Mouse (Mus musculus): Measurements from ENCODE around the gene Ezh1.

The Ezh1 gene

DNA sequence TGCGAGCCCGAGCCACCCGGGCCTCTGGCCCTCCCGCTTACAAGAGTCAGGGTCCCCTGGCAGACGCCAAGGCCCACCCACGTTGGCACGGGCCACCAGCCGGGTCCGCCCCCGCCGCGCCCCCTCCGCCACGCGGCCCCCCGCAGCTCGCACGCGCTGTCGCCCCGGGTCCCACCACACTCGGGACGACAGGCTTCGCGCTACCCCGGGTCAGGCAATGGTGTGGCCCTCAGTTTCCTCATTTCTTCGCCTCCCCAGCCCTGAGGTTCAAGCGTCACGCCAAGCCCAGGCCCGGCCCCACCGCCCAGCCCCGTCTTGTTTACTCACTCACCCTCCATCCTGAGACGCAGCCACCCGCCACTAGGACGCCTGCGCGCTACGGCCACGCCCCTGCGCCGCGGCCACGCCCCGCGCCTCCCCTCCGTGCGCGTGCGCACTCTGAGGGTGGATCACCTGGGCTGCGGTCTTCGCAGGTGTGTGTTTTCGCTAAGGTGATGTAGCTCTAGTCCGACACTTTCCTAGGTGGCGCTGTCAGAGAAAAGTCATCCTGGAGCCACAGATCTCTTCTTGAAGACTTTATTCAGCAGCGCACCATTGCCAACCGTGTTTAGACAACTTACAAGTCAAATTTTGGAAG lies at the start of gene Ezh1:
Gene Ezh1, minus strand, starts transcription at position 399 of the 637 bp plus-strand sequence.
- peak; percentile 56 for DNase-seq (ENCODE audit: low read depth)

- no peak for DNase-seq (ENCODE audit: low read depth)
These were observed 49.0 kb upstream of the Ezh1 start for GRCm38 (mm10) chr11:101275309-101275708.

GRCm38 (mm10) chr11:101272446-101272845 lies 46.2 kb upstream of the Ezh1 start:
- DNase-seq (ENCODE audit: low read depth) = no peak

GRCm38 (mm10) chr11:101269577-101270116 lies 43.4 kb upstream of the Ezh1 start:
- no peak for DNase-seq (ENCODE audit: low read depth)

DNA sequence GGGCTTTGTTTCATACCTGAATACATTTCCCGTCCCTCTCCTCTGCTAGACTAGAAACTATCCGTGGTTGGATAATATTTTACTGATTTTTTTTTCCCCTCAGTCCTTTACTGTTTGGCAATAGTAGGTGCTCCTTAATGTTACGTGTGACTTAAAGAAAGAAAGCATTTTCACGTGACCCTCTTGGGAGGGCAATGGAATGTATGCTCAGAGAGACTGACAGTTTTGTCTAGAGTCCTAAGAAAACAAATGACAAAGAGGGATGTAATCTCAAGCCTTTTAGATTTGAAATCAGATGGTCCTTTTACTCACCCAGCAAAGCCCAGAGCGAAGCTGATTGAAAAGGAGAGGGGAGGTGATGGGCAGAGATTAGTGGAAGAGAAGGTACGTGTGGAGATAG lies 39.6 kb upstream of the Ezh1 start:
- DNase-seq (ENCODE audit: low read depth) = no peak

GRCm38 (mm10) chr11:101264954-101265471 lies 38.8 kb upstream of the Ezh1 start:
- no peak for DNase-seq (ENCODE audit: low read depth)

DNA sequence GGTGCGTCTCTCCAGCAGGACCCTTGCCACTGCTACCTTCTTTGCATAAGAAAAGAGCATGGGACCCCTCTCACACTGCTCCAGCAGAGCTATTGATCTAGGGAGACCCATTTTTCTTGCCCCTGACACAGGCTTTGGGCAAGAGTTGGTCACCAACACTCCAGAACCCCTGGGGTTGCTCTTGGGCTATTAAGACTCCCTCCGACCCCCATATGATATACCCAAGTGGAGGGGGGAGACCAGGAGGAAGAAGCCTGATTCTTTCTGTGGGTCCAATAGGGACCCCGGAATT lies 37.7 kb upstream of the Ezh1 start:
- no peak for DNase-seq (ENCODE audit: low read depth)

DNA sequence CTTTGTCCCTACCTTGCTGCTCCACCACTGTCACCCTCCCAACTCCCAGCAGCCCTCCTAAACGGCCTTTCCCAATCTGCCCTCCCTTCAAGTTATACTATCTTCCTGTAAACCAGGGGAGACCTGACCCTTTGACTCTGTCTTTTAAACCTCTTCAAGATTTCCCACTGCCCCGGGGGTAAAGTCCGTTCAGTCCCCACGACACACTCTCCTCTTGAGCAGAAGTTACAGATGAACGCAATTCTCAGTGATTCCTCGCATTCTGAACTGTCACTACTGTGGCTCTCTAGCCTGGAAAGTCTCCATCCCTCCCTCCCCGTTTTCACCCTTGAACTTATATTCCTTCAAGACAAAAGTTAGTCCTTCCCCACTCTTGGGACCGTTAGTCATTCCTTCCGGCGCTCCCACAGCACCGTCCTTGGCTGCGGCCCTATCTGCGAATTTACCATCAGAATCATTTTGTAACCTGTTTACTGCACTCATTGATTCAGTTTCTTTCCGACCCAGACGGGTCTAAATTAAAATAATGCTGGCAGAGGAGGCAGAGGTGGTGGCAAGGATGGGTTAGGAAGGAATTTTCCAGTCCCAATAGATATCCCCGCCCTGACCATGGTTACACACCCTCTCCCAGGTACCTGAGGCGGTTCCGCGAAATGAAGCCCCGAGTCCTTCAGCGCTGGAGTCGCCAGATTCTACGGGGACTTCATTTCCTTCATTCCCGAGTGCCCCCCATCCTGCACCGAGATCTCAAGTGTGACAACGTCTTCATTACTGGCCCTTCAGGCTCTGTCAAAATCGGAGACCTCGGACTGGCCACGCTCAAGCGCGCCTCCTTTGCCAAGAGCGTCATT lies 37.1 kb upstream of the Ezh1 start:
- DNase-seq (ENCODE audit: low read depth) = no peak

GRCm38 (mm10) chr11:101262272-101262967 lies 36.2 kb upstream of the Ezh1 start:
- DNase-seq (ENCODE audit: low read depth) = no peak

- no peak for DNase-seq (ENCODE audit: low read depth)
These were observed 34.6 kb upstream of the Ezh1 start for GRCm38 (mm10) chr11:101260826-101261380.

DNA sequence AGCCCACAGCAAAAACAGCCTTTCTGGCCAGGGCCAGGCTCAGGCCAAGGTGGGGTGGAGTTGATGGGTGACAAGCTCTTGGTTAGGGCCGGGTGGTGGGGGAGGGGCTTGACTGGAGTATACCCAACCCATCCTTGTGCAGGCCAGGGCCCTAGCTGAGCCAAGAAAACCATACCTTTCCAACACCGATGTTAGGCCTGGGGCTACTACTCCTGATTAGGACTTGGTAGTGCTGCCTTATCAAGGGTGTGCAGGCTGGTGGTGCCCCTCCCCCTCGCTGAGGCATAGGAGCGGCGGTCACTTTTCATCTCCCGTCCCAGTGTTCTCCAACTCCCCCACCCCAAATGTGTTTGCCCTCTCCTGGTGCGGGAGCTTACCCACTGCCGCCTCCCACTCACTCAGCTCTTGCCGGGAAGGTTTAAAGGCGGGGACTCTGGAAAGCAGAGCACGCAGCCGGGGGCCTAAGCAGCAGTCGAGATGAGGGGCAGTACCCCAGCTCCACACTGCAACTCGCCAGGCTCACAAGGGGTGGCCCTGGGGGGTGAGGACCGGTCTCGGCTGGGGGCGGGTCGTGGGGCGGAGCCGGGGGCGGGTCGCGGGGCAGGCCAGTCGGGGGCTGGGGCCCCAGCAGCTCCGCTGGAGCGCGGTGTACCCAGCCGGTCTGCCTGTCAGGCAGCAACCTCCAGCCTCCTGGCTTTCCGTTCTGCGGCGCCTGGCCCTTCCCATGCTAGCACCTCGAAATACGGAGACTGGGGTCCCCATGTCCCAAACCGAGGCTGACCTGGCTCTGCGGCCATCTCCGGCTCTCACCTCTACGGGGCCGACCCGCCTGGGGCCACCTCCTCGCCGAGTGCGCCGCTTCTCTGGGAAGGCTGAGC lies 33.9 kb upstream of the Ezh1 start, which contains the start of gene Wnk4:
Gene Wnk4, plus strand, starts transcription at position 620 of the 878 bp plus-strand sequence.
- DNase-seq (ENCODE audit: low read depth) = no peak

DNA sequence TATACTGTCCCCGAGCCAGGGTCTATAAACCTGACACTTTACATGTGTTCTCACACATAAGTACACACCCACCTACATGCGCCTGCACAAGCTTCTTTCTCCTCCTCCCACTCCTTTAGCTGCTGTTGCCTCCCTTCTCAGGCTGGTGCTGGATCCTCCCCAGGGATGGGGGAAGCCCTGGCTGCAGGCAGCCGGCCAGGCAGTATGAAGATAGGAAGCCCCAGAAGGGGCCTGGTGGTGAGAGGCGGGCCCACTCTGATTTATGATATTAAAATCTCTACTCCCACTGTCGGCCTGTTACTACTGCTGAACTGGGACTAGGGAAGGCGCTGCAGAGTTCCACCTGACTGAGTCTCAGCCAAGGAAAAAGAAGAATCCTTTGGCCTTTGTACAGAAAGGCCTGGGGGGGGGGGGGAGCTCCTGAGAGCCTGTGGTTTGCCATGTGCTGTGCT lies 33.0 kb upstream of the Ezh1 start:
- DNase-seq (ENCODE audit: low read depth) = no peak

DNA sequence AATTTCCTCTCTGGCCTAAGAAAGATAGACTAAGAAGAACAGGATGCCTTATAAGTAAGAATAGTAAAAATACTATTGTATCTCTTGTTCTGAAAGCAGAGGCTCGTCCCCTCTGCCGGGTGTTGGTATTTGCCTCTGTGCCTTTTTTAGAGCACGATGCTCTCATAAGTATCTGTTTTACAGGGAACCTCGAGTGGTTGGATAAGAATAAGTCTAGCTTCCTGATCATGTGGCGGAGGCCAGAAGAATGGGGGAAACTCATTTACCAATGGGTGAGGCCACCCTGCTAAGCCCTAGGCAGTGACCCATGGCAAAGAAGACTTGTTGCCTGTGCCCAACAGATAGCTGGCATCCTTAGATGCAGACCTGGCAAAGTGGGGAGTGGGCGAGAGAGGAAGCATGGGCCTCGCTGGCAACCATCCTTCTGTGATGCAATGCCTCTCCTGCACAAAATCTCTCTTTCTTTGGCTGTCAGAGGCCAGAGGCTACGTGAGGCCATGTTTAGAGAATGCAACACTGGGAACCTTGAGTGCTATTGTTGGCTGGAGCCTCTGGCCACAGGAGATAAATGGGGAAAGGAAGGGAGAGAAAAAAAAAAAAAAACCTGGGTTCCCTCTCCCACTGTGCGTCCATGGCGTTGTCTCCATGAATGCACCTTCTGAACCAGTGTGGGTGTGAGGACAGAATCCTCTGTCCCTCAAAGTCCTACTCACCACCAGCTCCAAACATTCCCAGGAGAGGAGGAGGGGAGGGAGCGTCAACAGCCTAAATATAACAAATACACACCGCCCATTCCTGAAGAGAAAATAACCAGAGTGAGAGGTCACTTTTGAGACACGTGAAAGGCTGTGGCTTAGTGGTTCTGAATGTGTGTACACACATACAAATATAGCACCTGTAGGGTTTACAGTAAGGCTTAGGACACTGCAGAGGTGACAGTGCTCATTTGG lies 29.8 kb upstream of the Ezh1 start:
- DNase-seq (ENCODE audit: low read depth) = no peak

DNA sequence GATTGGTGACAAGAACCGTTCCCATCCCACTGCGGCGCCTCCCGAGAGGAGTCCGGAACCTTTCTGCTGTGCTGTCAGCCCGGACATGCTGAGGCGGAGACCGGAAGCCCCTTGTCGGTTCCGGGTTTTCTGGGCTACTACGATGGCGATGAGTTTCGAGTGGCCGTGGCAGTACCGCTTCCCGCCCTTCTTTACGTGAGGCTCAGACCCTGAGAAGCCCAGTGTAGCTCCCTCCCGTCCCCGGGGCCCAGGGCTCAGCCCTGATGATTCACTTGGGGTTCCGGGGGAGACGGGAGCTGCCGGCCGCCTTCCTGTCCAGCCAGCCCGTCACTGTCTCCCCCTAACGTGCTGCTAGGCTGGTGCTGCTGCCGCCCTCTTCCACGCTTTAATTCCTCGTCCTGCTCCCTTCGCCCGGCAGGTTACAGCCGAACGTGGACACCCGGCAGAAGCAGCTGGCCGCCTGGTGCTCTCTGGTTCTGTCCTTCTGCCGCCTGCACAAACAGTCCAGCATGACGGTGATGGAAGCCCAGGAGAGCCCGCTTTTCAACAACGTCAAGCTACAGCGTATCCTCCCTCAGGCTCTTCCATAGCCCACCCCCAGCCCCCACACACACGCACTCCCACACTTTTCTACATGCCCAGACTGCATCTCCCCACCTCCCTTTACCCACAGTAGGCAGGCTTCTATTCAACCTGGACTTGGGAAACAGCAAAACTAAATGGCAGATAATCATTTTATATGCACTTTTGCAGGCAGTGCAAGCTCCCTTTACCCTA lies 27.5 kb upstream of the Ezh1 start, which contains the start of gene Vps25:
Gene Vps25, plus strand, starts transcription at position 95 of the 777 bp plus-strand sequence.
- DNase-seq (ENCODE audit: low read depth) = no peak

DNA sequence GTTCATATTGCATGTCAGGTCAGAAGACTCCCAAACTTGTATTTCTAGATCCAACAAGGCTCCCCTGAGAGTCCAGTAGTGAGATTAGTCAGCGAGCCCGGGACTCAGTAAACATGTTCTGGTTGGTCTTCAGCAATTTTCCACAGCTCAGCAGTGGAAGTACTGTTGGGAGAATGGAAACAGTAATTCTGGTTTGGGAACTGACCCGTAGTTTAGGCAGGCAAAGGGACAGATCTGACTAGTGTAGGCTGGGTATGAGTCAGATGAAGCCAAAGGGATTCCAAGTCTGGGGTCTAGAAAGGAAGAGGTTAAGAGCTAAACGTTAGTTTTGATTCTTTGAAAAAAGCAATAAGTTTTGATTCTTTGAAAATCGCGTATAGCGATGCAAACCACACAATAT lies 26.7 kb upstream of the Ezh1 start:
- no peak for DNase-seq (ENCODE audit: low read depth)

DNA sequence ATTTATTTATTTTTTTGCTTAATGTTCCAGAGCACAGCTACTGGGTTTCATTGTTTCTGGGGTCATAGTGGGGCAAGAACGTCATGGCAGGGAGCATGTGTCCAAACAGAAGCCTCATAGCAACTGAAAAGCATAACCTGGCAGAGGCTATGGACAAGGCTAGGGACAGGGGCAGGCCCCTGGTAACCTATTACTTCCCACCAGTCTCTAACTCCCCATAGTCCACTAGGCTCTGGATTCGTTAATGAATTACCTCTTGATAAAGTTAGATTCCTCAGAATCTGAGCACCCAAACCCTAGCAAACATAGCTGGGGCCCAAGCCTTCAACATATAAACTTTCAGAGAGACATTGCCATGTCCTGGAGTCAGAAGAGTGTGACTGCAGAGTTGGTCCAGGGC lies 24.8 kb upstream of the Ezh1 start:
- no peak for DNase-seq (ENCODE audit: low read depth)

DNA sequence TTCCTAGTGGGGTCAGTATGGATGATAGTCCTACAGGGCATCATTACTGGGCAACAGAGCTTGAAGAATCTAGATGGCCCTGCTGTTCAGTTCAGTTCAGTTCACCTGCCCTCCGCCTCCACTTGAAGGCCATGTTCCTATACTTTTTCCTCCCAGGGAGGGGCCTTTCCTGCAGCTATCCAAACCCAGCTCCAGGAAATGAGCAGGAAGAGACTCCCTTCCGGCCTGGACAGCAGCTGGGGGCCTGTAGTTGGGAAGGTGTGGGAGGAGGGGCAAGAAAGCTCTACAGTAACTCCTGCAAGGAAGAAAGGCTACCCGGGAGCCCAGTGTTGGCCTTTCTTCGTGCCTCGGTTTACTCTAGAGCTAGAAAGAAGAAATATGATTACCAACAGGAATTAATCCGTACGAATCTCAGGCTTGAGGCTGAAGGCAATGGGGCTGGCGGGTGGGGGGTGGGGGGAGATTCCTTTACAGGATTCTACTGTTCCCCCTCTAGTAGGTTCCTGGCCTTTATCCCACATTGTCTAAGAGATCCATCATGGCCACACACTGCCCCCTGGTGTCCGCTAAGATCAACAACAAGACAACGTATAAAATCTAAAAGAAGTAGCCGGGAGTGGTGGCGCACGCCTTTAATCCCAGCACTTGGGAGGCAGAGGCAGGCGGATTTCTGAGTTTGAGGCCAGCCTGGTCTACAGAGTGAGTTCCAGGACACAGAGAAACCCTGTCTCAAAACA lies 22.2 kb upstream of the Ezh1 start:
- no peak for DNase-seq (ENCODE audit: low read depth)

DNA sequence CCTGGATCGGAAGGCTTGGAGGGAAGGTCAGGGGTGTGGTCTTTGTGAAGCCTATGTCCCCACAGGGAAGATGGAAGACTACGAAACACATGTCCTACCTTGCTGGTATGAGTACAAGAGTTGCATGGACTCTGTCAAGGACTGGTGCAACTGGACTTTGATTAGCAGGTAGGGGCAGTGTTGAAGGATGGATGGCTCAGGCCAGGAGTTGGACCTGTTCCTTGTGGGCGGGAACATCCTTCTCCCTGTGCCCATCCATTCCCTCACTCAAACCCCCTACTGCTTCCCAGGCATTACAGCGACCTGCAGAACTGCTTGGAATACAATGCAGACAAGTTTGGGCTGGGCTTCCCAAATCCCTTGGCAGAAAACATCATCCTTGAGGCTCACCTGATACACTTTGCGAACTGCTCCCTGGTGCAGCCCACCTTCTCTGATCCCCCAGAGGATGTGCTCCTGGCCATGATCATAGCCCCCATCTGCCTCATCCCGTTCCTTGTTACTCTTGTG lies 21.3 kb upstream of the Ezh1 start:
- no peak for DNase-seq (ENCODE audit: low read depth)

All from c-Kit-positive CD71-negative TER-119-negative erythroid progenitor cells, embryonic 14.5 days (primary cell).